Mouse (Mus musculus) liver, adult 2 months (tissue): ENCODE measurements around the gene BC004004. TPM values are rescaled to one million over a fixed set of nuclear protein-coding genes. Genes with fewer than 3 reads are reported as not detected.

Experiments used
- DNase-seq: peaks from one replicate; pipeline ENCODE4 v3.0.0-alpha.2; 2011; ENCODE audit warnings: low read depth, low spot score; ENCODE audit errors: extremely low read depth
- H3K27ac ChIP-seq: fragments of 200-500 bp; replicated peaks from 2 replicates; pipeline ENCODE4 v1.5.1; 2012; ENCODE audit warnings: low read depth, mild to moderate bottlenecking, control low read depth, inconsistent platforms, low read length; ENCODE audit not compliant: insufficient read depth
- H3K27me3 ChIP-seq: fragments of 200-500 bp; 2 replicates; pipeline ENCODE4 v1.6.1; 2012; ENCODE audit warnings: mild to moderate bottlenecking, moderate library complexity, low read length, inconsistent platforms; ENCODE audit not compliant: control insufficient read depth, insufficient read depth
- H3K36me3 ChIP-seq: fragments of 200-500 bp; 2 replicates; pipeline ENCODE4 v1.6.1; 2012; ENCODE audit warnings: low read length, inconsistent platforms; ENCODE audit not compliant: control insufficient read depth, insufficient read depth
- H3K4me1 ChIP-seq: fragments of 200-500 bp; 2 replicates; pipeline ENCODE4 v1.6.1; 2011; ENCODE audit warnings: low read length; ENCODE audit not compliant: control insufficient read depth, insufficient read depth
- H3K4me3 ChIP-seq: fragments of 200-500 bp; 2 replicates; pipeline ENCODE4 v1.5.1; 2011; ENCODE audit warnings: low read depth, mild to moderate bottlenecking, control low read depth, low read length, moderate library complexity; ENCODE audit not compliant: insufficient read depth
- H3K79me2 ChIP-seq: fragments of 200-500 bp; 2 replicates; pipeline ENCODE4 v1.6.1; 2012; ENCODE audit warnings: inconsistent platforms, mild to moderate bottlenecking, low read length, moderate library complexity; ENCODE audit not compliant: control insufficient read depth, insufficient read depth
- H3K9ac ChIP-seq: fragments of 200-500 bp; 2 replicates; pipeline ENCODE4 v1.6.1; 2012; ENCODE audit warnings: low read depth, mild to moderate bottlenecking, control low read depth, inconsistent platforms, low read length
- CTCF ChIP-seq: fragments of 200-500 bp; IDR thresholded peaks from 2 replicates; pipeline ENCODE4 v1.5.1; 2011; ENCODE audit warnings: low read depth, low read length, control low read depth
- POLR2A ChIP-seq: fragments of 200-500 bp; IDR thresholded peaks from 2 replicates; pipeline ENCODE4 v1.6.1; 2011; ENCODE audit warnings: low read length, control low read depth; ENCODE audit not compliant: insufficient read depth; ENCODE audit errors: extremely low read depth
- WGBS: fragments of 180-500 bp; shearing (Covaris S2); methylation state at CpG from one replicate; pipeline ENCODE4 v1.1.7; 2018; 5-methylcytosine and 5-hydroxymethylcytosine counted together
- polyA plus RNA-seq: library from polyadenylated mRNA; depleted of rRNA; stranded (reverse); fragments of >200 nt; gene quantifications from 2 replicates; pipeline ENCODE4 v1.2.3, GENCODE M21; 2012
- total RNA-seq: library from RNA; depleted of rRNA; stranded (reverse); fragments of >200 nt; gene quantifications from 2 replicates; pipeline ENCODE4 v1.2.3, GENCODE M21; 2014

The BC004004 gene
- total and polyA plus RNA-seq, 2 experiments = 85.9 to 113 TPM

GRCm38 (mm10) chr17:29281541-29281940 lies 13.0 kb downstream of the BC004004 start:
- Histone ChIP-seq H3K9ac (no peak overlapping the region), H3K79me2 (peaks cover 24% of the 10 kb centered on the region; the same call in 1 of the 2 replicates), H3K27ac (no peak overlapping the region), H3K4me3 (no peak overlapping the region), H3K27me3 (no peaks in the 10 kb centered on the region), H3K4me1 (peaks cover 10% of the 10 kb centered on the region), H3K36me3 (peaks cover 11% of the 10 kb centered on the region)
- DNase-seq = no peak
- TF ChIP-seq POLR2A (no peak), CTCF (no peak)
- whole genome bisulfite sequencing = 93% methylated on average over 5 of the region's 5 CpGs

GRCm38 (mm10) chr17:29282216-29282952 lies 13.8 kb downstream of the BC004004 start:
- TF ChIP-seq CTCF (no peak), POLR2A (no peak)
- Histone ChIP-seq H3K9ac (no peak overlapping the region), H3K27ac (no peak overlapping the region), H3K4me3 (no peak overlapping the region), H3K4me1 (peaks cover 10% of the 10 kb centered on the region), H3K36me3 (peaks cover 11% of the 10 kb centered on the region), H3K27me3 (no peaks in the 10 kb centered on the region), H3K79me2 (peaks cover 17% of the 10 kb centered on the region; the same call in 1 of the 2 replicates)
- WGBS = 78% methylated on average over 21 of the region's 21 CpGs
- no peak for DNase-seq

GRCm38 (mm10) chr17:29291793-29292192 lies 23.2 kb downstream of the BC004004 start:
- H3K27ac ChIP-seq = no peak overlapping the region
- H3K4me1 ChIP-seq = no peaks in the 10 kb centered on the region; the same call in 1 of the 2 replicates
- DNase-seq = no peak
- WGBS = 95% methylated on average over 7 of the region's 7 CpGs
- peaks cover 10% of the 10 kb centered on the region; the same call in 1 of the 2 replicates for H3K36me3 ChIP-seq
- H3K9ac ChIP-seq = no peak overlapping the region
- TF ChIP-seq POLR2A (no peak), CTCF (no peak)
- H3K79me2 ChIP-seq = no peaks in the 10 kb centered on the region; the same call in 1 of the 2 replicates
- H3K27me3 ChIP-seq = no peaks in the 10 kb centered on the region
- H3K4me3 ChIP-seq = no peak overlapping the region

- TF ChIP-seq POLR2A (no peak), CTCF (no peak)
- DNase-seq = no peak
- H3K79me2 ChIP-seq = no peaks in the 10 kb centered on the region
- H3K27ac ChIP-seq = no peak overlapping the region
- peaks cover 10% of the 10 kb centered on the region; the same call in 1 of the 2 replicates for H3K36me3 ChIP-seq
- H3K4me1 ChIP-seq = no peaks in the 10 kb centered on the region; the same call in 1 of the 2 replicates
- H3K9ac ChIP-seq = no peak overlapping the region
- 46% methylated on average over 3 of the region's 3 CpGs for WGBS
- H3K4me3 ChIP-seq = no peak overlapping the region
- H3K27me3 ChIP-seq = no peaks in the 10 kb centered on the region
Measured at GRCm38 (mm10) chr17:29292996-29293395, 24.4 kb downstream of the BC004004 start.

- Histone ChIP-seq H3K27ac (no peak overlapping the region), H3K36me3 (peaks cover 13% of the 10 kb centered on the region; the same call in 1 of the 2 replicates), H3K9ac (no peak overlapping the region), H3K79me2 (no peaks in the 10 kb centered on the region), H3K27me3 (no peaks in the 10 kb centered on the region), H3K4me1 (no peaks in the 10 kb centered on the region; the same call in 1 of the 2 replicates), H3K4me3 (no peak overlapping the region)
- peak; percentile 31 for DNase-seq
- 71% methylated on average over 9 of the region's 9 CpGs for WGBS
- no peak for TF ChIP-seq POLR2A
- TF ChIP-seq CTCF = no peak
Measured at GRCm38 (mm10) chr17:29293807-29294605, 25.4 kb downstream of the BC004004 start.
